Mouse (Mus musculus) lung, postnatal 0 days (tissue): ENCODE data around the gene Tmem229b. TPM values are rescaled to one million over a fixed set of nuclear protein-coding genes. Genes with fewer than 3 reads are reported as not detected.

Experiments used
- ATAC-seq: fragments of 200-750 bp; cut with Nextera tagmentation; 2 replicates; pipeline ENCODE4 v1.8.0; 2017; ENCODE audit warnings: moderate library complexity
- DNase-seq: peaks from one replicate; pipeline ENCODE4 v3.0.0-alpha.2; 2016; ENCODE audit warnings: low spot score
- H3K27ac ChIP-seq: fragments of 300-500 bp; sonication (generic); 2 replicates; pipeline ENCODE4 v1.5.1; 2014; ENCODE audit warnings: antibody characterized with exemption, mild to moderate bottlenecking, low read length, mixed read lengths
- H3K27me3 ChIP-seq: fragments of 300-500 bp; sonication (generic); replicated peaks from 2 replicates; pipeline ENCODE4 v1.6.1; 2014; ENCODE audit warnings: low read length, mixed read lengths; ENCODE audit not compliant: insufficient read depth
- H3K36me3 ChIP-seq: fragments of 300-500 bp; sonication (generic); 2 replicates; pipeline ENCODE4 v1.6.1; 2014; ENCODE audit warnings: low read length, mixed read lengths; ENCODE audit not compliant: insufficient read depth
- H3K4me1 ChIP-seq: fragments of 300-500 bp; sonication (generic); 2 replicates; pipeline ENCODE4 v1.6.1; 2014; ENCODE audit warnings: antibody characterized with exemption, low read depth, low read length, mixed read lengths; ENCODE audit not compliant: insufficient read depth
- H3K4me2 ChIP-seq: fragments of 300-500 bp; sonication (generic); replicated peaks from 2 replicates; pipeline ENCODE4 v1.6.1; 2014; ENCODE audit warnings: low read depth, mild to moderate bottlenecking, low read length, moderate library complexity, mixed read lengths
- H3K4me3 ChIP-seq: fragments of 300-500 bp; sonication (generic); 2 replicates; pipeline ENCODE4 v1.5.1; 2014; ENCODE audit warnings: low read depth, low read length
- H3K9ac ChIP-seq: fragments of 300-500 bp; sonication (generic); replicated peaks from 2 replicates; pipeline ENCODE4 v1.6.1; 2014; ENCODE audit warnings: low read depth, mild to moderate bottlenecking
- H3K9me3 ChIP-seq: fragments of 300-500 bp; sonication (generic); 2 replicates; pipeline ENCODE4 v1.6.1; 2016; ENCODE audit warnings: low read length, mixed read lengths
- CTCF ChIP-seq: IDR thresholded peaks from 2 replicates; pipeline ENCODE4 v1.5.1; 2016; ENCODE audit warnings: antibody characterized with exemption, mild to moderate bottlenecking
- EP300 ChIP-seq: IDR thresholded peaks from 2 replicates; pipeline ENCODE4 v1.6.1; 2016; ENCODE audit warnings: antibody characterized with exemption, mild to moderate bottlenecking, control low read depth
- WGBS: fragments of 180-500 bp; shearing (Covaris S2); extraction: QIAGEN DNeasy Blood & Tissue Kit; methylation state at CpG from one replicate; pipeline ENCODE4 v1.1.7; 2014; 5-methylcytosine and 5-hydroxymethylcytosine counted together
- polyA plus RNA-seq: library from polyadenylated mRNA; unstranded; fragments of >200 nt; fragmentation: Nextera tagmentation; extraction: Ambion mirVana; gene quantifications from 2 replicates; pipeline ENCODE4 v1.2.1, GENCODE M21; 2015

Tmem229b gene
- polyA plus RNA-seq, 1 experiment from 2014 or later: 5.3 TPM

- H3K4me2 ChIP-seq: no peak overlapping the region
- no peak overlapping the region for H3K4me3 ChIP-seq
- no peaks in the 10 kb centered on the region for H3K36me3 ChIP-seq
- H3K9me3 ChIP-seq: no peaks in the 10 kb centered on the region
- H3K9ac ChIP-seq: no peak overlapping the region
- no peak for TF ChIP-seq EP300
- TF ChIP-seq CTCF: no peak
- peaks cover 3% of the 10 kb centered on the region for H3K4me1 ChIP-seq
- DNase-seq: no peak
- no peaks in the 10 kb centered on the region for H3K27me3 ChIP-seq
- no peak for ATAC-seq
- WGBS: 77% methylated on average over 3 of the region's 3 CpGs
- H3K27ac ChIP-seq: no peak overlapping the region
These were observed 4.4 kb downstream of the Tmem229b start for GRCm38 (mm10) chr12:79002978-79003377.

DNA sequence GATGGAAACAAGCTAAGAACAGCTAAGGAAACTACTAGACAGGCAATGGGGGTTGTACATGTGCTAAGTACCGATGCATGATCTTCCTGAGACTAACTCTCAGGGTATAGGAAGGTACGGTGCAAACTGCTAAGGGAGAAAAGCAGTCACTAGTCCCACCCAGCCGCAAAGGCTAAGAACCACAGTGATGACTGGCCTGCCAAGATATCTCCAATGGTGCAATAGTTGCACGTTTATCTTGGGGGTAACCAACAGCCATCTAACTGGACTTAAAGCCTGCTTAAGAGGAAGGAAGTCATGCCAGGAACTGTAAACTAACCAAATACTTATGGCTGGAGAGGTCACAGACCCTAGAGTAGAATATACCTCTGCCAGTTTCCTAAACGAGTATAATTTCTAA, 5.0 kb downstream of the Tmem229b start:
- no peak overlapping the region for H3K4me2 ChIP-seq
- 54% methylated on average over 5 of the region's 5 CpGs for WGBS
- no peak overlapping the region for H3K4me3 ChIP-seq
- no peaks in the 10 kb centered on the region for H3K9me3 ChIP-seq
- ATAC-seq: no peak
- H3K4me1 ChIP-seq: peaks cover 3% of the 10 kb centered on the region
- H3K9ac ChIP-seq: no peak overlapping the region
- H3K27me3 ChIP-seq: no peaks in the 10 kb centered on the region
- no peak overlapping the region for H3K27ac ChIP-seq
- no peak for DNase-seq
- H3K36me3 ChIP-seq: no peaks in the 10 kb centered on the region
- no peak for TF ChIP-seq CTCF
- no peak for TF ChIP-seq EP300

GRCm38 (mm10) chr12:78996711-78997110, 10.7 kb downstream of the Tmem229b start:
- H3K9ac ChIP-seq: no peak overlapping the region
- H3K4me1 ChIP-seq: no peaks in the 10 kb centered on the region
- TF ChIP-seq EP300 (no peak), CTCF (no peak)
- no peak overlapping the region for H3K4me3 ChIP-seq
- H3K36me3 ChIP-seq: no peaks in the 10 kb centered on the region
- H3K27me3 ChIP-seq: no peaks in the 10 kb centered on the region
- no peak for DNase-seq
- no peaks in the 10 kb centered on the region for H3K9me3 ChIP-seq
- WGBS: 44% methylated on average over 6 of the region's 7 CpGs
- no peak overlapping the region for H3K27ac ChIP-seq
- H3K4me2 ChIP-seq: no peak overlapping the region
- no peak for ATAC-seq

GRCm38 (mm10) chr12:78996271-78996670, 11.2 kb downstream of the Tmem229b start:
- Histone ChIP-seq H3K9me3 (no peaks in the 10 kb centered on the region), H3K27ac (no peak overlapping the region), H3K36me3 (no peaks in the 10 kb centered on the region), H3K9ac (no peak overlapping the region), H3K4me2 (no peak overlapping the region), H3K4me1 (no peaks in the 10 kb centered on the region), H3K4me3 (no peak overlapping the region), H3K27me3 (no peaks in the 10 kb centered on the region)
- WGBS: 89% methylated on average over 4 of the region's 4 CpGs
- ATAC-seq (no peak), DNase-seq (no peak)
- TF ChIP-seq CTCF (no peak), EP300 (no peak)

DNA sequence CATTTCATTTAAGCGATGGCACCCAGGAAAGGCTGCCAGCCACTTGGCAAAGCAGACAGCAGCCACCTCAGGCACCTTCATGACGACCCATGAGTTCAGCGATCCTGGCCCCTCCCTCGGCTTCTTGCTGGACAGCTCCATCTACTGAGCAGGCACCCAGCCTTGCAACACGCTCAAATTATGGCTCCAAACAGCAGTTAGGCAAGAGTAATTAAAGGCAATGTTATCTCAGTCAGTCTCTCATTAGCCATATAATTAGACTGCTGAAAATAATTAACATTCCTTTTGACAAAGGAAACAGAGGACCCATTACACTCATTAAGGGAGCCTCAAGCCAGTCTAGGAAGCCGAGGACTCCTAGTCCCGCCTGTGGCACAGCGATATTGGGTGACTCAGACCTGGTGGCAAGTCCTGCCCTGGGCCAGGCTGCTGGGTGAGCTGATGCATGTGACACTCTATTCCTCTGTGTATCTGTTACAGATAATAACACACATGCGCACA, 19.8 kb downstream of the Tmem229b start:
- H3K4me3 ChIP-seq: no peak overlapping the region
- H3K4me1 ChIP-seq: no peaks in the 10 kb centered on the region; the same call in 1 of the 2 replicates
- no peaks in the 10 kb centered on the region for H3K27me3 ChIP-seq
- 59% methylated on average over 9 of the region's 9 CpGs for WGBS
- H3K9ac ChIP-seq: no peak overlapping the region
- no peaks in the 10 kb centered on the region for H3K36me3 ChIP-seq
- peak; percentile 21; the same call in 1 of the 2 replicates for TF ChIP-seq CTCF
- TF ChIP-seq EP300: no peak
- no peak overlapping the region for H3K27ac ChIP-seq
- no peak overlapping the region for H3K4me2 ChIP-seq
- ATAC-seq: no peak
- peak; percentile 10 for DNase-seq
- no peaks in the 10 kb centered on the region for H3K9me3 ChIP-seq

GRCm38 (mm10) chr12:78984035-78984432, 23.4 kb downstream of the Tmem229b start:
- ATAC-seq: peak; percentile 39
- Histone ChIP-seq H3K36me3 (no peaks in the 10 kb centered on the region), H3K4me3 (no peak overlapping the region)

More at GRCm38 (mm10) chr12:78984035-78984432, 23.4 kb downstream of the Tmem229b start:
- Histone ChIP-seq H3K9ac (no peak overlapping the region), H3K4me2 (no peak overlapping the region), H3K9me3 (no peaks in the 10 kb centered on the region), H3K4me1 (no peaks in the 10 kb centered on the region; the same call in 1 of the 2 replicates), H3K27me3 (no peaks in the 10 kb centered on the region), H3K27ac (no peak overlapping the region)
- peak; percentile 53 for DNase-seq
- 14% methylated on average over 3 of the region's 3 CpGs for WGBS
- TF ChIP-seq CTCF: no peak
- no peak for TF ChIP-seq EP300
